Mouse (Mus musculus): ENCODE measurements around the gene Gys2.

Gys2 gene

DNA sequence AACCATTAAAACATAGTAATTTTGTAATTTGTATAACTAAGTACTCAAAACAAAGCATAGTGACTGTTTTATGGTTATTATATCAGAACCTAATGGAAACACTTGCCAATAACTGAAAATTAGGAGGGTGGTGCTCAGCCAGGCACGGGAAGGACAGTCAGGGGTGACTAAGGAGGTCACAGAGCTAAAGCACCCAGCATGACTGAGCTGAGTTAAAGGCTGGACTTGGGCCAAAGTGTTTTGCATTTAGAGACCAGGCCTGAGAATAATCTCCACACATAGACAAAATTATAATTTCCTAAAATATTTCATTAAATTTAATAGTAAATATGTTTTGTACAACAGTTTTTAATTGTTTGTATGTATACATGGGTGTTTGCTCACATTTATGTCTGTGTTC lies 95.8 kb downstream of the Gys2 start:
- no peak for DNase-seq (ENCODE audit: low read depth, low spot score)

Data from ZHBTc4 (cell line).